Mouse (Mus musculus) ES-Bruce4 (cell line): ENCODE measurements around the gene Gm49395.

ENCODE experiments used
- CTCF ChIP-seq: IDR thresholded peaks from one replicate; pipeline ENCODE4 v1.8.1; 2011; ENCODE audit warnings: low read depth, low read length
- POLR2A ChIP-seq: IDR thresholded peaks from one replicate; pipeline ENCODE4 v1.8.1; 2011; ENCODE audit warnings: low read length; ENCODE audit not compliant: insufficient read depth

- no peak for TF ChIP-seq CTCF
- TF ChIP-seq POLR2A: no peak
Measured at GRCm38 (mm10) chr13:114987668-114988067, 114.1 kb downstream of the Gm49395 start.
